Mouse (Mus musculus): ENCODE results near the gene Stac3. TPM values are rescaled to one million over a fixed set of nuclear protein-coding genes. Genes with fewer than 3 reads are reported as not detected.

Stac3 gene
- polyA plus RNA-seq, 1 experiment, result 0.10 TPM

DNA sequence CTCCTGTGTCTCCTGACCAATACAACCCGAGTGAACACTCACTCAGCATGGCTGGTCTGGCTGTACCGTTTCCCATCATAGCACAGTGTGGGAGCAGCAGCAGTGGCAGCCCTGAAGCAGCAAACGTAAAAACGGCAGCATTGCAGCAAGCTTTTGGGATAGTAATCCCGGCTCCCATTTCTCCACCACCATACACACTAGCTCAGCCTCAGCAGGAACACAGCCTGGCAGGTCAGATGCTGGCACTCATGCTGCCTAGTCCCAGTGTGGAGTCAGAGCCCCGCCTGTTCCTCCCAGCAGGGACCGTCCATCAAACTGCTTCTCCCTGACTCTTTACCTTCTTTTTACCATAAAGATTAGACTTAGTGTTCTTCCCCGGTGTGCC is 10.4 kb upstream of the Stac3 start:
- no peak for TF ChIP-seq GATA1 (IDR thresholded peaks at IDR 0.05; ENCODE audit: low read length)

DNA sequence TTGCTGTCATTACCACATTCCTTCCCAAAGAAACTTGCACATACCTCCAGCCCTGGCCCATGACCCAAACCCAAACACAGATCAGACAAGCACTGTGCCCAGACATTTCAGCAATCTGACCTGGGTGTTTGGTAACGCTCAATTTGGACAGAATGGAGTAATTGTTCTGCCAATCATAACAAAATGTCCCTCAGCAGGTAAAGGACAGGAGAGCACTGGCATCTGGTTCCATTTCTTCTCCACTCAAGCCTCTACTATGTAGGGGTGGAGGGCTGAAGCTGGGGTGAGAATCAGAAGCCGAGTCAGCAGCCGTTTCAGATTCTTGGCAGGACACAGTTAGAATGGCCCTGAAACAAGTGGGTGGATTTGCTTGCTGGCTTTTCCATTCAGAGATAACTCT is 9.4 kb upstream of the Stac3 start:
- no peak for TF ChIP-seq GATA1 (IDR thresholded peaks at IDR 0.05; ENCODE audit: low read length)

DNA sequence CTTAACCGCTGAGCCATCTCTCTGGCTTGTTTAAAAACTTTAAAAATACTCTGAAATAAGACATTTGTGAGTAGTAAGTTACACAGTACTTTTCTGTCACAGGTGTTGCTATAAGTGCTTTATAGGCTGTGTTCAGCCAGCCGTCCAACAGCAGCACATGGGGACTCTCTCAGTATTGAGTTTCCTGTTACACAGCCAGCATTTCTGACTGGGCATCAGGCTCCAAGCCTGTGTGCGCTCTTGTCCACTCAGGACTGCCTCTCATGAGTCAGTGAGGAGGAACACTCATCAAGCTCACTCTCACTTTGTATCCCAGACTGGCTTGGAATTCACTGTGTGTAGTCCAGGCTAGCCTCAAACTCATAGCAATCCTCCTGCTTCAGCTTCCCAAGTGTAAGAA is 5.3 kb upstream of the Stac3 start:
- no peak for TF ChIP-seq GATA1 (IDR thresholded peaks at IDR 0.05; ENCODE audit: low read length)

DNA sequence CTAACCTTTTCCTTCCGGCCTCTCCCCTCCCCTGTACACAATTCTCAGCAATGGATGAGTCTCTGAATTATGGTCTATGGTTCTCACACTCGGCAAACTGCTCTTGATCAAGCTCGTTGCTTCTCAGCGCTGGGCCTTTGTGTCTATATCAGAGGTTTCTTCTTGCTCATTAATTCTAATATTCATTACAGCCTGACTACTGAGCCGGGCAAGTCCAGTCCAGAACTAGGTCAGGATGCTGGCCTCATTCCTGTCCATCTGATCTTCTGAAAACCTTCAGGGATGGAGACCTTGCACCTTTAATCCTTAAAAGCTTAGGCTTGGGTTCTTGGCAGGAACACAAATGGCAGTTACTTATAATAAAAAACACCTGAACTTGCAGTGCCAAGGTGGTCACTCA is 2.0 kb upstream of the Stac3 start:
- no peak for TF ChIP-seq GATA1 (IDR thresholded peaks at IDR 0.05; ENCODE audit: low read length)

DNA sequence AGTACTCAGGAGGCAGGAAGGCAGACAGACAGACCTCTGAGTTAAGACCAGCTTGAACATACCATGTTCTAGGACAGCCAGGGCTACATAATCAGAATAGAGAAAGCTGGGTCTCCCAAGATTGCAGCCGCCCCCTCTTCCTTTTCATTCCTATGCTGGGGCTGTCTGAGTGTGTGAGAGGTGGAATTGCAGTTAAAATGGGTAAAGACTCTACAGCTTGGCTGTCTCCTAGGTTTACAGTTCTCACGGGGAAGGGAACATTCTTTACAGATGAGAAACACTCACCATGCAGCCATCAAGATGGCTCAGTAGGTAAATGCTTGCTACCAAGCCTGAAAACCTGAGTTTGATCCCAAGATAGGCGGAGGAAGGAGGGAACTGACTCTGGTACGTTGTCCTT is 1.4 kb upstream of the Stac3 start:
- no peak for TF ChIP-seq GATA1 (IDR thresholded peaks at IDR 0.05; ENCODE audit: low read length)

DNA sequence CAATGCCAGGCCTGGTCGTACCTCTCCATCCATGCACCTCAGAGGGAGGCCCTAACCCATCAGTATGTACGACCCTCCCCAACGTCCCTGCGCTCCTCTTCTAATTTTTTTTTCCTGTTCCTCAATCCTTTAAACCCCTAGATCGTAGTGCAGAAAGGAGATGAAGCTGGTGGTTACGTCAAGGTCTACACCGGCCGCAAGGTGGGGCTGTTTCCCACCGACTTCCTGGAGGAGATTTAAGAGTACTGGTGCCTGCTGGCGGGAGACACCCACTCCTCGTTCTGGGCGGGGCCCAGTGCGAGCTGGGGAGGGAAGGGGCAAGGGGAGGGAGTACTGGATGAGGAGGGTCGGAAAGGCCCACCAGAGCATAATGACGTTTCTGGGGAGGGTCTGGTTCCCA is 6.8 kb downstream of the Stac3 start:
- TF ChIP-seq GATA1 (IDR thresholded peaks at IDR 0.05; ENCODE audit: low read length), result no peak

DNA sequence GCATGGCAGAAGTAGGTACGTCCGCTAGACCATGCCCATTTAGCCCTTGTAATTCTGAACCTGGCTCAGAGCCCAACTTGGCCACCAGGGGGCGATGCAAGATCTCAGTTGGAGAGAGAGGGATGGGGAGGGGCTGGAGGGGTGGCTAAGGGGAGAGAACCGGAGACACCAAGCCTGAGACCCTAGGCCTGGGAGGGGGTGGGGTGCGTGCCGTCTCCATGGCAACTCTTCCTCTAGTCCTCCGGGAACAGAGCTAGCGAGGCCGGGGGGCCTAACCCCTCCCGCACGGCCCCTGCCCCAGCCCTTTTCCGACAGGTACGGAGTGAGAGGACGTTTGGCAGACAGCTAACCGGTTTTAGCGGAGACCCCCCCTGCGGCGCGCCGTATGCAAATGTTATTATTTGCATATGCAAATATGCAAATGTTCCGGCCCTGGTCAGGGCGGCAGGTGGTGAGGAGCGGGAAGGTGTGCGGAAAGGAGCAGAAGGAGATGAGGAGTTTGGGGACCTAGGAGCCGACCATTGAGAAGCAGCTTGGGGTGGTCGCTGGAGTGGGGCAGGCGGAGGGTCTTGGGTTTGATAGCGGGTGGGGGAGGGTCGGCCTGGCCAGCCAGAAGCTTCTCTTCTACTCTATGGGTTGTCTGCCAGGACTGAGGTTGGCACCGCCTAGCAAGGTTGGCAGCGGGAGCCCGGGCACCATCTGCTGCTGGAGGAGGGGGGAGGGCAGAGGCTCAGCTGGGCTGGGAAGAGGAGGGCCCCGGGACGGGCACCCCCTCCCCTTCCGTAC is 7.8 kb downstream of the Stac3 start:
- no peak for TF ChIP-seq GATA1 (IDR thresholded peaks at IDR 0.05; ENCODE audit: low read length)

DNA sequence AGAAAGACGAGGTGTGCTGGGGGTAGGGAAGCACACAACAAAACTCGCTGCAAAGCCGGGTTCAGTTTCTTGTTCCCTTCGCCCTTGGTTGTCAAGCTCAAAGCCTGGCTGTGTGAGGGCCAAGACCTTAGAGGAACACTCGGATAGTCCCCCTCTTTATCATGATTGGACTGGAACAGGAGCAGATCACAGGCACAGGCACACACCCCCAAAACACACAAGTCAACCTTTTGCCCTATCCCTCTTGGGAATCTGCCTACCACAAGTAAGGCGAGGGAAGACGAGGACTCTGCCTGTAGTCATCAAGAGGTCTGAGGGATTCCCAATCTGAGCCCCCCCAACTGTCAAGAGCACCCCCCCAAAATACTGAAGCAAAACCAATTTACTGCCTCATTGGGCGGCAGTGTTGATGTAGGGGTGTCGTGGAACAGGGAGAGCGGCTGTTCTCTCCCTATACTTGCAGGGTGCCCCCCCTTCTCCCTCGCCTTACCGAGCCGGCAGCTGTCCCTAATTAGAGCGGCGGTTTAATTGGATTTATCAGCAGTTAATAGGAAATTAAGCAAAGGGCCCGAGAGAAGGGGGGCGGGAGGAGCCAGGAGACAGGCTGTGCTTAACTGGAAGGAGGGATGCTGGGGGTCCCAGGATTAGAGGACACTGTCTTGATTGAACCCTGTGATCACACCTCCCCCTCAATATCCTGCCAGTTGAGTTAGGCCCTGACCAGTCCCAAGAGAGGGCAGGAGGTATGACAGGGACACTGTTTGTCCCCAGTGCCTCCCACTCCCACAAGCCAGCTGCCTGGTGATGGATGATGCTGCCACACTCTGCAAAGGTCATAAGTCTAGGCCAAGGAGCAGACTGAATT is 8.6 kb downstream of the Stac3 start:
- no peak for TF ChIP-seq GATA1 (IDR thresholded peaks at IDR 0.05; ENCODE audit: low read length)

DNA sequence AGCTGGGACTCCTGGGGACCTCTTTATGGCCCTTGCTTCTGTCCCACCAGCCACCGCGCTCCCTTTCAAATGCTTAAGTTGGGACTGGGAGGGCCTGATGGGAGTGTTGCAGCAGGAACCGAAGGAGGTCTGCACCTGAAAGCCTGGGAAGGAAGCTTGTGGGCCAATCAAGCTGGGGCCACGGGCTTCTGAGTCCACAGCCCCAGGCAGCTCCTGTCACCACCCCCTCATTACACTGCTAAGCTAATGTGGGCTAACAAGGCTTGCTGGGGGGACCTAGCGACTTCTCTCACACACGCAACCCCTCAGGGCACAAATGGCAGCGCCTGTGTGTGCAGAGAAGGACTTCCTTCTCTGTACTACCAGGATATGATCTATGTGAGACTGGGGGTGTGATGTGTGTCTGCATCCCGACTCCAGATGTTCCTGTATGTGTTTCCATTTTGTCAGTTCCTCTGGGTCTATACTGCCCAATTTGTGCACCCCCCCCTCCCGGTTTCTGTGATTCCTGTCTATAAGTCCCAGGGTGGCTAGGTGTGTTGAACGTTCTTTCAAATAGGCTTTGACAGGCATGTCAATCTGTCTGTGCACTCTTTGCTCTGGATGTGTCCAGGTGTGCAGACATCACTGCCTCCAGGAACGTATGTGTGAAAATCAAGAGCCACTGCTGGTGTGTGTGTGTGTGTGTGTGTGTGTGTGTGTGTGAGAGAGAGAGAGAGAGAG is 9.6 kb downstream of the Stac3 start:
- TF ChIP-seq GATA1 (IDR thresholded peaks at IDR 0.05; ENCODE audit: low read length), result no peak

DNA sequence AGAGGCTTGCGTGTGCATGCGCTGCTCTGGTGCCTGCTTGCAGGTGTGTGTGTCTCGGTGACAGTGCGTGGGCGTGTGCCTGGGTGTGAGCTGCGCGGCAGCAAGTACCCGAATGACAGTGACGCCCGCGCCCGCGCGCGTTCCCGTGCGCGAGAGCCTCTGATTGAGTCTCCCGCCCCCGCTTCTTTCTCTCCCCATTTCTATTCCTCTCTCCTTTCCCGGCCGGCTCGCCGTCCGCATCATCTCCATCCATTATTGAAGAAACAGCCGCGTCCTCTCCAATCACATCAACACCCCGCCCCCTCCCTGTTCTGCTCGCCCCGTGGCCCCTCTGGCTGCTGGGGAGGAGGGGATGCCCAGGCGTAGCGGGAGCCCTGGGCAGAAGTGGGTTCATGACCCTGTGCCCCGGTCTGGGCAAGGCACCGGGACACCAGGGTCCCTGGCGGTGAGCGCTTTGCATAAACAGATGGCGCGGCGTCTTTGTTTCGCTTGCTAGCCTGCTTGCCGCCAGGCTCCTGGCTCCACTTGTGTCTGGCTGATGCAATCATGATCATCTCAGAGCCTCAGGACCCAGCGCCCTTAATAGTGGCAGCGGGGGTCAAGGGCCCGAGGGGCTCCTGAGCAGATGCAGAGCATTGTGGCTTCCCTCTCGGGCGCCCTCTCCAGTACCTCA is 10.3 kb downstream of the Stac3 start:
- no peak for TF ChIP-seq GATA1 (IDR thresholded peaks at IDR 0.05; ENCODE audit: low read length)

DNA sequence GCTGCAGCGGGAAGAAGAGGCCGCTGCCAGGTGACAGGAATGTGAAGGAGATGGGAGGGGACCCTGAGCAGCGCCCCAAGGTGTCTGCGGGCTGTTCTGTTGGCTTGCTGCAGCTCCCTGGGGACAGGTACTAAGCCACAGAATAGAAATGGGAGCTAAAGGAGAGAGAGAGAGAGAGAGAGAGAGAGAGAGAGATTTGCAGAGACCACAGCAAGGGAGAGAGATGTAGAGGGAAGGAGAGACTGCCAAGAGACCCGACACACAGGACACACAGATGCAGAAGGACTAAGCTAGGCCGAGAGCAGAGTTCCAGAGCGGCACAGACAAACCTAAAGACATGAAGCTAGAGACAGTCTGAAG is 10.8 kb downstream of the Stac3 start:
- TF ChIP-seq GATA1 (IDR thresholded peaks at IDR 0.05; ENCODE audit: low read length), result no peak

DNA sequence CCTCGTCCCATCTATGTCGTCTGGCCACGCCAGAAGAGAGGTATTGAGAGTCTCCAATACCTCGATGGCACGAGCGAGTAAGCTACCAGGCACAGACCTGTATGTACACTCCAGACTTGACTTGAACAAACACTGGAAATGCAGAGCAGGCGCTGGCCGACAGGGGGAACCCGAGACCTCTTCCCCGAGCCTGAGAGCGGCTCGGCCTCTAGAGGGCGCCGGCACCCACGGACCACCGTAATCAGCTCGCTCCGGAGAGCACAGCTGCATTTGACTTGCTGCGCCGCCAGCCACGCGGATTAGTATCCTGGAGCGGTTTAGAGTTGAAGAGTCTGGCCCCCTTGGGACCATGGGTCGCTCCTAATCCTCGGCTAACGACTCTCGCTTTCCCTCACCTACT is 11.3 kb downstream of the Stac3 start:
- TF ChIP-seq GATA1 (IDR thresholded peaks at IDR 0.05; ENCODE audit: low read length), result no peak

DNA sequence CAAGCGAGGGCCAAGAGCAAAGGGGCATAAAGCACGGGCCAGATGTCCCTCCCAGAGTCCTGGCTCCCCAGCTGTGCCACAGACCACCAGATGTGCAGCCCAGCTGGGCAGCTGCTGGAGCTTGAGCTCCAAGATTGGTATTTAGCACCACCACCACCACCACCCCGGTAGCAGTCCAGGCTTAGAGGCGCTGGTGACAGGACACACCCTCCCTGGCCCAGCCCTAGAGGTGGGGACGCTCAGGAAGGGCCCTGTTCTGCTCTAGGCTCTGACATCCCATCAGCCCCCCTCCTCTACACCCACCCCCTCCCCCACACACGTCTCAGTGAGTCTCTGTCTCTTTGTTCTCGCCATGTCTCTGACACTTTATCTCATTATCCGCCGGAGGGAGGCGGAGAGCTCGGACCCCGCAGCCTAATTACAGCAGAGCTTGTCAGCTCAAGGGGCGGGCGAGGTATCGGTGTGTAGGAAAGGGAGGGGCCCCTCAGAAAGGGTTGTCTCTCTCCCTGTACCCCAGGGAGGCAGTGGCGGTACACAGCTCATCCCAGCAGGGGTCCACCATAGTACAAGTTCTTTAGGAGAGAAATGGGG is 12.1 kb downstream of the Stac3 start:
- no peak for TF ChIP-seq GATA1 (IDR thresholded peaks at IDR 0.05; ENCODE audit: low read length)

DNA sequence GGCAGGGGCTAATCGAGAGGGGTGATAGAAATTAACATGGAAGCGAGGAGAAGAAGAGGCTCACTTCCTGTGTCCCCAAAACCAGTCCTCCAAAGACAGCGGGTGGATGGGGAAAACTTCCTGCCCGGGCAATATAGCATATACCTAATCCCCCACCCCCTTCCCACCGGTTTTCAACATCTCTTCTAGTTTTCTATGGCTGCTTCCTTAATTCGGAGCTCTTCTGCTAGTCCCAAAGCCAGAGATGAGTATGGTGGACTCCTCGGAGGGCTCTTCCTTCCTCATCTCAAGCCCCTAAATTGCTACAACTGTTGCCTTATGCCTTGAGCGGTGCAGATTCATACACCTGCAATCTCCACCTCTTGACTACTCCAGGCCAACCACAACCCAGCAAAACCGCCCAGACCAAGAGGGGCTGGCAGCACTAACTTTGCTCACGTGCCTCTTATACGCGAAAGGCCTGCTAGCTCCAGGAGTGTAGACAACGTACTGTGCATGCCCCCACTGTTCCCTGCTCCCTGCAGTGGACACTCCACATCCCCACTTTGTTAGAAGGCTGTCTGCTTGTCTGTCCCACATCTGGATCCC is 12.7 kb downstream of the Stac3 start:
- no peak for TF ChIP-seq GATA1 (IDR thresholded peaks at IDR 0.05; ENCODE audit: low read length)

DNA sequence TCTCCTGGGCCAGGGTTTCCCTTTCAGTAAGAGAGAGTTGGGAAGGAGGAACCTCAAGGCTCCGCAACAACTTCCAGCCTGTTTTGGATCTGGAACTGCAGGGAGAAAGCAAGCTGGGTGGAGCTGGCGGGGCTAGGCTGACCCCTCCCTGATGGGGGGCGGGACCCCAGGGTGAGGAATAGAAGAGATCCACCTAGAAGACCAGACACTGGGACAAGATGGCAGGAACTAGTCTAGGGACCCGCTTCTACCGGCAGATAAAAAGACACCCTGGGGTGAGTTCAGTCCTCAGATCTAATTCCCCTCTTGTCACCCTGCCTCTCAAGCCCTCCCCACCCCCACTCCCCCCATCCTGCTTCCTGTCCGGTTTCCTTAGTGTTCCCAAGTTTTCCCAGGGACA is 13.3 kb downstream of the Stac3 start, which contains the start of gene Ndufa4l2:
Gene Ndufa4l2 (plus strand): TSS at position 204 of the 400 bp plus-strand sequence.
- no peak for TF ChIP-seq GATA1 (IDR thresholded peaks at IDR 0.05; ENCODE audit: low read length)

Measured in G1E-ER4 (cell line).